In genomic region chr12:102661772-102662171, GRCm38 (mm10) we compare ENCODE assay signal across 16 mouse cellular contexts. TPM values are rescaled to one million over a fixed set of nuclear protein-coding genes. Genes with fewer than 3 reads are reported as not detected.
DNase-seq lines count a peak whose midpoint lies in the region; ATAC-seq lines count a peak whose summit lies in the region.
"Had no signal": no experiment of that assay in that cellular context is flagged by ENCODE, and none has a peak within 500 bp of the region (broad histone marks: within the 10 kb centered on the region; RNA-seq: fewer than 3 reads in every experiment).

No protein-coding gene starts in this region.

- no peak overlapping the region for H3K4me3 ChIP-seq in stomach, embryonic 16.5 days (replicated peaks; ENCODE audit: low read length)
- H3K4me3 ChIP-seq: heart, embryonic 15.5 days; midbrain, embryonic 13.5 days; neural tube, embryonic 12.5 days; stomach, embryonic 15.5 days had no signal

- peak; percentile 27; the same call in 1 of the 2 replicates for ATAC-seq in stomach, embryonic 16.5 days (ENCODE audit: insufficient read depth, low FRiP score)
- ATAC-seq: intestine, postnatal 0 days; midbrain, embryonic 13.5 days had no signal

- H3K27me3 ChIP-seq in stomach, embryonic 16.5 days (ENCODE audit: control insufficient read depth, insufficient read depth, low read length), result no peaks in the 10 kb centered on the region
- H3K27me3 ChIP-seq: heart, embryonic 15.5 days; midbrain, embryonic 13.5 days; neural tube, embryonic 12.5 days; stomach, embryonic 15.5 days had no signal

- H3K27ac ChIP-seq in stomach, embryonic 16.5 days (ENCODE audit: low read length), result no peak overlapping the region; the same call in 1 of the 2 replicates
- H3K27ac ChIP-seq: heart, embryonic 15.5 days; midbrain, embryonic 13.5 days; neural tube, embryonic 12.5 days; stomach, embryonic 15.5 days had no signal

- intact Hi-C loops in gastrocnemius, postnatal 14 days (cut with DNase I; ENCODE audit: low total_unique reads), result no loop called here

- H3K36me3 ChIP-seq in stomach, embryonic 16.5 days (ENCODE audit: control insufficient read depth, insufficient read depth, low read length), result no peaks in the 10 kb centered on the region
- H3K36me3 ChIP-seq: heart, embryonic 15.5 days; midbrain, embryonic 13.5 days; neural tube, embryonic 12.5 days; stomach, embryonic 15.5 days had no signal

- WGBS in stomach, embryonic 16.5 days, result 78% methylated on average over 7 of the region's 7 CpGs

- H3K9me3 ChIP-seq in stomach, embryonic 16.5 days (replicated peaks; ENCODE audit: control insufficient read depth, low read length), result no peaks in the 10 kb centered on the region
- H3K9me3 ChIP-seq: heart, embryonic 15.5 days; midbrain, embryonic 13.5 days; neural tube, embryonic 12.5 days; stomach, embryonic 15.5 days had no signal

- peak; percentile 36 for DNase-seq in gastrocnemius, postnatal 14 days
- no peak for DNase-seq in gastrocnemius, postnatal 4 days (ENCODE audit: low spot score in 2 of 2)
- DNase-seq in lung, postnatal 10 days, result peak; percentile 62
- no peak for DNase-seq in lung, adult 18-20 months
- peak; percentile 40 for DNase-seq in gastrocnemius, postnatal 25 days
- DNase-seq in cerebellum, postnatal 10 days, result no peak
- DNase-seq: adrenal gland, postnatal 14 days; kidney, postnatal 36 days; lung, embryonic 14.5 days; right cerebral cortex, postnatal 14 days had no signal

- no peak overlapping the region for H3K4me2 ChIP-seq in stomach, embryonic 16.5 days (ENCODE audit: low read depth, low read length)
- H3K4me2 ChIP-seq: heart, embryonic 15.5 days; lung, embryonic 14.5 days; midbrain, embryonic 13.5 days; neural tube, embryonic 12.5 days; stomach, embryonic 15.5 days had no signal

- H3K9ac ChIP-seq in stomach, embryonic 16.5 days (ENCODE audit: low read length), result no peak overlapping the region
- H3K9ac ChIP-seq: heart, embryonic 15.5 days; lung, embryonic 14.5 days; midbrain, embryonic 13.5 days; neural tube, embryonic 12.5 days; stomach, embryonic 15.5 days had no signal

- H3K4me1 ChIP-seq in stomach, embryonic 16.5 days (ENCODE audit: control insufficient read depth, insufficient read depth, low read length), result 0 out of 2 replicates have a peak, but pooled peaks cover 3% of the 10 kb centered on the region
- H3K4me1 ChIP-seq: stomach, embryonic 15.5 days had no signal

RNA-seq across cellular contexts. Expression of gene Itpk1, which starts 43.0 kb away (rescaled TPM):
- 1 to 10 TPM; 6.4 to 8.4 TPM for total RNA-seq in gastrocnemius, postnatal 14 days (2021)
- total RNA-seq in gastrocnemius, postnatal 4 days (2021), result 10 to 100 TPM; 10.0 to 10.1 TPM
- 1 to 10 TPM; 5.2 to 6.5 TPM for total RNA-seq in gastrocnemius, postnatal 25 days (2021)
- polyA plus RNA-seq in stomach, embryonic 16.5 days (2015; fragmentation: Nextera tagmentation; extraction: Ambion mirVana), result 21.9 and 22.6 TPM in 2 replicates

Comparison
In these comparisons a context has a peak if more than half of its experiments do, and no peak if none do; other contexts are left out.
1. DNase-seq: peak in gastrocnemius, postnatal 14 days (single experiment), lung, postnatal 10 days (single experiment) and gastrocnemius, postnatal 25 days (single experiment); none in gastrocnemius, postnatal 4 days (0 of 2), lung, adult 18-20 months (0 of 2) and cerebellum, postnatal 10 days (0 of 2).